Mouse (Mus musculus) cerebellum, adult 2 months (tissue): Measurements from ENCODE around the gene Nubpl.

Source experiments
- CTCF ChIP-seq: fragments of 200-500 bp; IDR thresholded peaks from 2 replicates; pipeline ENCODE4 v1.5.1; 2011; ENCODE audit warnings: low read depth, mild to moderate bottlenecking, control low read depth, low read length, moderate library complexity, borderline replicate concordance; ENCODE audit not compliant: insufficient read depth
- POLR2A ChIP-seq: fragments of 200-500 bp; IDR thresholded peaks from 2 replicates; pipeline ENCODE4 v1.6.1; 2011; ENCODE audit warnings: low read length, control low read depth, borderline replicate concordance; ENCODE audit not compliant: insufficient read depth

DNA sequence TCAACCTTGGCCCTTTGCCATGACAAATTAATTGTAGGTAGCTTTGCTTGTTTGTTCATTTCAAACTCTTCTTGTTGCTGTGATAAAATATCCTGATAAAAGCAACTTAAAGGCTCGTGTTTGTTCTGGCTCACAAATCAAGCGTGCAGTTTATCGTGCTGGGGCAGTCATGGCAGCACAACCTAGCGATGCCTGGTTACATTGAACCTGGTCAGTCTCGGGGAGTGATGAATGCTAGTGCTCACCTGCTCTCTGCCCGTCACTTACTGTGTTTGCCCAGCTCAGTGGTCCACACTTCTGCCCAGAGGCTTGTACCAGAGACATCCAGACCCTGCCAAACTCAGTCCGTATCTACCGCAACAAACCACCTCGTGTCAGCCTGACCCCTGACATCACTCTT lies 149.9 kb downstream of the Nubpl start:
- TF ChIP-seq CTCF (no peak), POLR2A (no peak)
